Mouse (Mus musculus) brain, embryonic 18.5 days (tissue): ENCODE measurements around the gene Lhpp.
A peak's percentile ranks its signal among the peaks of the same experiment; 100 is the strongest.

ENCODE experiments used
- DNase-seq: peaks from one replicate; pipeline ENCODE4 v3.0.0-alpha.2; 2012; ENCODE audit warnings: low read depth, low spot score

Gene Lhpp

DNA sequence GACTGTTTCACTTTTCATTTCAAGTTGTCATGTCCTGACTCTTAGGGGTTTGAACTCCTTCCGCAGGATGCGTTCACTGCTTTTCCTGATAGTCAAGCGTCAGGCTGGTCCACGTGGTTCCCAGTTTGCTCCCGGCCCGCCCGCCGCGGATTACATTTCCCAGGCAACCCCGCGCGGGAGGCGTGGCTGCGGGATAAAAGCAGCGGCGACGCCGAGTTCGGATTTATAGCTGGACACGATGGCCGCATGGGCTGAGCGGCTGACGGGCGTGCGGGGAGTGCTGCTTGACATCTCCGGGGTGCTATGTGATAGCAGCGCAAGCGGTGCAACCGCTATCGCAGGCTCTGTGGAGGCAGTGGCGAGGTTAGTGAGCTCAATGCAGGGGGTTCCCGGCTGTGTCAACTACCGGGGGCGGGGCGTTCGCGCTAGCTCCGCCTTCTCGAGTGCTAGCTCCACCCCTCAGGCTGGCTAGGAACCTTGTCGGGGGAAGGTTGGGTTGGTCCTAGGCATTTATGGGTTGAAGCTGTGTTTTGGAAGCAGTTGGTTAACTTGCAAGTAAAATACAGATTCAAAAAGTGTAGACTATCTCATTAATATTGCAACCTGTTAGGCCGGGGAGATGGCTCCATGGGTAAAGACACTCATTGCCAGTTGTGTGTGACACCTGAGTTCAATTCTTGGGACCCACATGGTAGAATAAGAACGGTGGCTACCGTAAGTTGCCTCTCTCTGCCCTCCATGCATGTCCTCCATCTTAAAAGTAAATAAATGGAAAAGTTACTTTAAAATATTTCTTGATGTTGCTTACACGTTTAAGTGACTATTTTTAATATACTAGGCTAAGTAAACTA lies at the start of gene Lhpp:
Gene Lhpp (plus strand): TSS at position 171 of the 851 bp plus-strand sequence.
- DNase-seq: peak; percentile 46

DNA sequence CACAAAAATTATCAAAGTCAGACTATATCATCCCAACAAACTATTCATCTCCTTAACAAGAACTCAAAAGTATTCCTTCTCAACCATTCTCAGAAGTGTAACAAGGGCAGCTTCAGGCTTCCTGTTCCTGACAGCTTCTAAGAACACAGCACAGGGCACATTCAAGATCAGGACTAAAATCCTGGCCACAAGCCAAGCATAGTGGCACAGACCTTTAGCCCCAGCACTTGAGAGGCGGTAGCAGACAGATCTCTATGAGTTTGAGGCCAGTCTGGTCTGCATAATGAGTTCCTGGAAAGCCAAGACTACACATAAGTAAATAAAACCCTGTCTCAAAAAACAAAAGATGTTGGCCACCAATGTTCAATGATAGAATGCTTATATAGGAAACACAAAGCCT lies 44.6 kb upstream of the Lhpp start:
- DNase-seq: no peak

GRCm38 (mm10) chr7:132568817-132569216 lies 41.6 kb upstream of the Lhpp start:
- DNase-seq: no peak

DNA sequence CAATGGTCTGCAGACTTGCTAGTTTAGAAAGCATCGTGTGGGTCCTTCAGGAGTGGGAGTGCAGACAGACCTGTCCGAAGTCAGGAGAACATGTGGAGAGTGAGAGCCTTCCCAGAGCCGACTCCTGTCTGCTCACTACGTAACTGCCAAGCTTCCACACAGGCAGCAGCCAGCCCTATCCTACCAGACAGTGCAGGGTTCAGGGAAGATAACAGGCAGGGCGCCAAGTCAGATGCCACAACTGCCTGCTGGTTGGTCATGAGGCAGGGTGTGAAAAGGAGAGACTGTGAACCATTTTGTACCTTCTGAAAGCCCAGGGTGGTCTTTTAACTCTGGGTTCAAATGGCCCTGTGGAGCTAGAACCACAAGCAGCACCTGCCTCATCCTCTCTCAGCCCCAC lies 40.4 kb upstream of the Lhpp start:
- no peak for DNase-seq

DNA sequence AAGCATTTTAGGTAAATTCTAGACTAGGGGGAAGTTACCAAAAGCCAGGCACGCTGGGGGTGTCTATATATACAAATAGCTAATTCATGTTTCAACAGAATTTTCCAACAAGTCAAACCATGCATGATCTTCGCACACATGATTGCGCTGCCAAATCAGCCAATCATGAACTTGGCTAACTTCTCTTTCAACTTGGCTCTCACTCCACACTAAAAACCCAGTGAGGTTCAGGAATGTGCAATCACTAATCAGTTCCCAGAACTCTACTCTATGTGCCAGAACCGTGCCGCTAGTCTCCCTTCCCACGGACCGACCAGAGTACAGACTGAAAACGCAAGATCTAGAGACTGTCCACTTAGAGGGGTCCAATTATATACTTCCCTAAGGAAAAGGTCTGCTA lies 39.0 kb upstream of the Lhpp start:
- DNase-seq: no peak

GRCm38 (mm10) chr7:132572738-132573137 lies 37.7 kb upstream of the Lhpp start:
- DNase-seq: no peak

- DNase-seq: no peak
Observed at GRCm38 (mm10) chr7:132573205-132573604, 37.2 kb upstream of the Lhpp start.

GRCm38 (mm10) chr7:132574646-132575045 lies 35.8 kb upstream of the Lhpp start:
- DNase-seq: no peak

DNA sequence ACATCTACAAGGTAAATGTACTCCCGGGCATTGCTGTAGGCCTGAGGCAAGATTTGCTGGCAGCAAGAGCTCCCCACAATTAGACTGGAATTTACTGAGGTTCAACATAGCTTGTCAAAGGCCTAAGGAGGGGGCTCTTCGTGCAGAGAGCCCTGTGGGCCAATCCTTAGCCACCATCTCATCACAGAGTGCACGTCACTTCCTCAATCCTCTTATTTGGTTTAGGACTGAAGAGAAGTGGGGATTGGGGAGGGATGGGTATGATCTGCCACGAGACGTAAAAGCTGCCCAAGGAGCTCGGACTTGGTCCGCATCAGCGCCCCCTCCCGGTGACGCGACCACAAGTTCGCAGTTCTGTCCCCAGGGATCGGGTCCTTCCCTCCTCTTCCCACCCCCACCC lies 34.8 kb upstream of the Lhpp start:
- DNase-seq: peak; percentile 78

- peak; percentile 92 for DNase-seq
Observed at GRCm38 (mm10) chr7:132576116-132576650, 34.3 kb upstream of the Lhpp start, which contains the start of gene Oat. TSS of gene Oat (minus strand) at chr7:132576398.

GRCm38 (mm10) chr7:132576891-132577290 lies 33.5 kb upstream of the Lhpp start:
- DNase-seq: no peak

GRCm38 (mm10) chr7:132580511-132580910 lies 29.9 kb upstream of the Lhpp start:
- DNase-seq: no peak

DNA sequence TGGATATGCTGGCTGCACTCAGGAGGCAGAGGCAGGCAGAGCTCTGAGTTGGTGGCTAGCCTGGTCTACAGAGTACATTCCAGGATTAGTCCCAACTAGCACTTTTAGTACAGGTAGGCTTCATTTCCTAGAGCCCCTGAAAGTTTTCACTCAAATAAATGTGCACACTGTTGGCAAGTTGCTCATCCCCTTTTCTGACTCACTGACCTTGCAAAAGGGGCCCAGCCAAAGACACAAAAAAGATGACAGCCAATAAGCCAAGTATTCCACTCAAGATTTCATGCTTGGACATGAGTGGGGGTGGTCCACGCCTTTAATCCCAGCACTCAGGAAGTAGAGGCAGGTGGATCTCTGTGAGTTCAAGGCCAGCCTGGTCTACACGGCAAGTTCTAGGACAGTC lies 29.0 kb upstream of the Lhpp start:
- DNase-seq: no peak

GRCm38 (mm10) chr7:132585695-132586491 lies 24.5 kb upstream of the Lhpp start:
- DNase-seq: no peak

DNA sequence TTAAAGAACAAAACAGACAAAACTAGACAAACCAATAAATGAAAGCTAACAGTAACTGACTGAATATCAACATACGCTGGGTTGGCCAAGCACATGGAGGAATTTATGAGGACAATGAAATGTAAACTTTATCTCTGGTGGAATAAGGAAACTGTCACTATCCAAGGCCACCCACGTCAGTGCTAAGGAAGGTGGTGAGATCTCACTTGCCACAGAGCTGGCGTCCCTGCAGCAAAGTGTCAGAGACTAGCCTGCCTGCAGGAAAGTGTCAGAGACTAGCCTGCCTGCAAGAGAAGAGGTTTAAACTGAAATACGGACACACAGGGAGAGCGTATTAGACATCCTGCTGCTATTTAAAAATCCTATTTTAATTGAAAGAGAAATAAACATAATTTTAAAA lies 23.3 kb upstream of the Lhpp start:
- DNase-seq: no peak

DNA sequence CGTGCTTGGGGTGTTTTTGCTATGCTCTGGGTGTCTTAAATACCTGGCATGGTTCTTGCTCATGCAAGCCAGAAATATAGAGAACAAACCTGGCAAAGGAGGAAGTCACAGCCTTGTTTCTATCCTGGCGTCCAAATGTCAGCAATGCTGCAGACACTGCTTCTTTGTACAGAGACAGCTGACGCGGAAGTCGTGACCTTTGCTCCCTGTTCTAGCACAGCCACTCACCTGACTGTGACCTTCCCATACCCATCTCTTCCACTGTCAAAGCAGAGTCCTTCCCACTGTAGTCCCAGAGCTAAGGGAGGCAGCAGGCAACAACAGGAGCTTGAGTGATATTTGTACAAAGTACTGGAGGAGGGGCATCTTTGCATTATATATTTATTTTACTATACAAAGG lies 20.8 kb upstream of the Lhpp start:
- no peak for DNase-seq

GRCm38 (mm10) chr7:132593762-132594161 lies 16.7 kb upstream of the Lhpp start:
- DNase-seq: no peak

GRCm38 (mm10) chr7:132594325-132594724 lies 16.1 kb upstream of the Lhpp start:
- DNase-seq: no peak

DNA sequence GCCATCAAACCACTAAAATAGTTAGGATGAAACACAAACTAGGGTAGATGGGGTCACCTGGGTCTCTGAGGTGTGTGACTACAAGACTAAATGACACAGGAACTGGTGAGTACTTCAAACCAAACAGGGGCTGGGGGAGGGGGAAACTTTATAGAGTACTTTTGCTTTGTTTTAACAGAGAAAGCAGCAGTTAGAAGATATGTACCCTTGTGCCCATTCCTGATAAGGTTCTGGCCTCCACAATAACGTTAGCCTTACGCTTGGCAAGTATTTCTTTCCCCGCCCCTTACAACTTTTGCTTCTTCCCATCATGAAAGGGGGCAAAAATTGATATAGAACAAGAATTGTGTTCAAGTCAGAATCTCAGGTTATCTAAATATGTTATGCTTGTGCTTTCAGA lies 14.7 kb upstream of the Lhpp start:
- DNase-seq: no peak

GRCm38 (mm10) chr7:132596557-132597250 lies 13.7 kb upstream of the Lhpp start:
- no peak for DNase-seq

DNA sequence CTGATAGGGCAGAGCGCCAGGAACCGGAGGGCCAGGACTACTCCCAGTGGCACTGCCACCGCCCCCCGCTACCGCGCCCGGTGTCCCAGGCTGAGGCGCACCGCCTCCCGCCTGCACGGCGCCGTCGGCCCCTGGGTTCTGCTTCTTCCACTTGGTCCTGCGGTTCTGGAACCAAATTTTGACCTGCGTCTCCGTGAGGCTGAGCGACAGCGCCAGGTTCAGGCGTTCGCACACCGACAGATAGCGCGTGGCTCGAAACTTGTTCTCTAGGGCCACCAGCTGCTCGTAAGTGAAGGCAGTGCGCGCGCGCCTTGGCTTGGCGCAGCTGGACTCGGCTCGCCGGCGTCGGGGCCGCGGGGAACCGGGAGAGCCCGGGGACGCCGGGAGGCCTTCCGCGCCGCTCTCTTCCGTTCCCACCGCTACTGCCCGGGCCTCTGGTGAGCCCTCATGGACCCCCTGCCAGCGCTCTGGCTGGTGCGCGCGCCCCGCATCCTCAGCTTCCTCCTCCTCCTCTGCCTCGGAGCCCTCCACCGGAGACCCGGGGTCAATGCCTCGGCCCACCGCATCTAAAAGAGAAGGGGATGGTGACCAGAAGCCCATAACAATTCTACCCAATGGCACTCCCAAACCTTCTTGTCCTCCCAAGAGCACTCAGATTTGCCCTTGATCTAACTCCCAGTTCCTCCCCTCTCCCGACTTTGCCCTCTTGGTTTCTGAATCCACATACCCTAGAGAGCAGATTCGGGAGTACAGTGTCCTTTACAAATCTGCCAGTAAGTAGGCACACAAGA lies 13.0 kb upstream of the Lhpp start:
- no peak for DNase-seq
